Mouse (Mus musculus) embryonic facial prominence, embryonic 15.5 days (tissue): ENCODE results near the gene Cuedc1. TPM values are rescaled to one million over a fixed set of nuclear protein-coding genes. Genes with fewer than 3 reads are reported as not detected.
"Not testable (repeated sequence)": the region's sequence is repeated elsewhere in the genome, so short reads cannot be mapped to it uniquely, and the experiment has no call there.

Source experiments
- ATAC-seq: fragments of 200-750 bp; cut with Nextera tagmentation; 2 replicates; pipeline ENCODE4 v1.8.0; 2017; ENCODE audit warnings: low read depth, moderate TSS enrichment; ENCODE audit not compliant: insufficient number of reproducible peaks, low FRiP score, low TSS enrichment
- H3K27ac ChIP-seq: fragments of 300-500 bp; sonication (generic); replicated peaks from 2 replicates; pipeline ENCODE4 v1.5.1; 2015; ENCODE audit warnings: mild to moderate bottlenecking, inconsistent platforms
- H3K27me3 ChIP-seq: fragments of 300-500 bp; sonication (generic); 2 replicates; pipeline ENCODE4 v1.6.1; 2015; ENCODE audit warnings: inconsistent platforms
- H3K36me3 ChIP-seq: fragments of 300-500 bp; sonication (generic); 2 replicates; pipeline ENCODE4 v1.6.1; 2015; ENCODE audit warnings: mild to moderate bottlenecking, inconsistent platforms
- H3K4me1 ChIP-seq: fragments of 300-500 bp; sonication (generic); 2 replicates; pipeline ENCODE4 v1.6.1; 2015; ENCODE audit warnings: inconsistent platforms
- H3K4me2 ChIP-seq: fragments of 300-500 bp; sonication (generic); replicated peaks from 2 replicates; pipeline ENCODE4 v1.6.1; 2015; ENCODE audit warnings: mild to moderate bottlenecking, inconsistent platforms
- H3K4me3 ChIP-seq: fragments of 300-500 bp; sonication (generic); replicated peaks from 2 replicates; pipeline ENCODE4 v1.5.1; 2015; ENCODE audit warnings: mild to moderate bottlenecking, inconsistent platforms
- H3K9ac ChIP-seq: fragments of 300-500 bp; sonication (generic); 2 replicates; pipeline ENCODE4 v1.6.1; 2015; ENCODE audit warnings: inconsistent platforms
- H3K9me3 ChIP-seq: fragments of 300-500 bp; sonication (generic); replicated peaks from 2 replicates; pipeline ENCODE4 v1.6.1; 2016; ENCODE audit warnings: inconsistent platforms
- WGBS: fragments of 180-500 bp; shearing (Covaris S2); methylation state at CpG from one replicate; pipeline ENCODE4 v1.1.7; 2015; 5-methylcytosine and 5-hydroxymethylcytosine counted together
- polyA plus RNA-seq: library from polyadenylated mRNA; unstranded; fragments of >200 nt; fragmentation: Nextera tagmentation; extraction: Ambion mirVana; gene quantifications from 2 replicates; pipeline ENCODE4 v1.2.1, GENCODE M21; 2015

Gene Cuedc1
- polyA plus RNA-seq, 1 experiment from 2014 or later: 38.7 TPM

DNA sequence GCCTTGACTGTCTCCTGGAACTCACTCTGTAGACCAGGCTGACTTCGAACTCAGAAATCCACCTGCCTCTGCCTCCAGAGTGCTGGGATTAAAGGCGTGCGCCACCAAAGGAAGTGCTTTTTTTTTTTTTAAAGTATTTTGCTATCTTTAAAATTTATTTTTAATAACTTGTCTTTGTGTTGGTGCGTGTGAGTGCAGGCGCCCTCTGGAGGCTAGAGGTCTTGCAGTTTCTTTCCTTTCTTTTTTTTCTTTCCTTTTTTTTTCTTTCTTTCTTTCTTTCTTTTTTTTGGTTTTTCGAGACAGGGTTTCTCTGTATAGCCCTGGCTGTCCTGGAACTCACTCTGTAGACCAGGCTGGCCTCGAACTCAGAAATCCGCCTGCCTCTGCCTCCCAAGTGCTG, 108.7 kb downstream of the Cuedc1 start:
- H3K4me1 ChIP-seq: peaks cover 14% of the 10 kb centered on the region
- peaks cover 35% of the 10 kb centered on the region for H3K36me3 ChIP-seq
- not testable (repeated sequence) for H3K27me3 ChIP-seq, H3K4me2 ChIP-seq, H3K4me3 ChIP-seq, ATAC-seq, H3K27ac ChIP-seq, H3K9me3 ChIP-seq, H3K9ac ChIP-seq
- WGBS: 78% methylated on average over 8 of the region's 8 CpGs

DNA sequence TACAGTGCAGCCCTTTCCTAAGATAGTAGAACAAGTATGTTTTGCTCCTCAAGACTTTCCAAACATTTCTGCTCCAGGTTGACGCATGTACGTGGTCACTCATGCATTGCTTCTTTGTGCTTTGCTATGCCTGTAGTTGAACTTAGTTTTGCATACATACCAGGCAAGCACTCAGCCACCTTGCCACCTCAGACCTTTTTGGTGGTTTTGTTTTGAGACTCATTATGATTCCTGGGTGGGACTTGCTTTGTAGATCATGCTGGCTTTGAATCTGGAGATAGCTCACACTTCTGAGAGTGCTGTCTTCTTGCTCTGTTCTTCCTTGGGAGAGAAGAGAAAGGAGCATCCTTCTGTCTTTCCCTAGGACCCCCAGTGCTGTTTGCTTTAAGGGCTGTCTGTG, 109.8 kb downstream of the Cuedc1 start:
- Histone ChIP-seq H3K4me3 (no peak overlapping the region), H3K9ac (no peak overlapping the region), H3K36me3 (peaks cover 36% of the 10 kb centered on the region), H3K4me1 (peaks cover 14% of the 10 kb centered on the region), H3K27me3 (no peaks in the 10 kb centered on the region), H3K27ac (no peak overlapping the region), H3K4me2 (no peak overlapping the region), H3K9me3 (no peaks in the 10 kb centered on the region)
- no peak for ATAC-seq
- WGBS: 96% methylated on average over 2 of the region's 2 CpGs

DNA sequence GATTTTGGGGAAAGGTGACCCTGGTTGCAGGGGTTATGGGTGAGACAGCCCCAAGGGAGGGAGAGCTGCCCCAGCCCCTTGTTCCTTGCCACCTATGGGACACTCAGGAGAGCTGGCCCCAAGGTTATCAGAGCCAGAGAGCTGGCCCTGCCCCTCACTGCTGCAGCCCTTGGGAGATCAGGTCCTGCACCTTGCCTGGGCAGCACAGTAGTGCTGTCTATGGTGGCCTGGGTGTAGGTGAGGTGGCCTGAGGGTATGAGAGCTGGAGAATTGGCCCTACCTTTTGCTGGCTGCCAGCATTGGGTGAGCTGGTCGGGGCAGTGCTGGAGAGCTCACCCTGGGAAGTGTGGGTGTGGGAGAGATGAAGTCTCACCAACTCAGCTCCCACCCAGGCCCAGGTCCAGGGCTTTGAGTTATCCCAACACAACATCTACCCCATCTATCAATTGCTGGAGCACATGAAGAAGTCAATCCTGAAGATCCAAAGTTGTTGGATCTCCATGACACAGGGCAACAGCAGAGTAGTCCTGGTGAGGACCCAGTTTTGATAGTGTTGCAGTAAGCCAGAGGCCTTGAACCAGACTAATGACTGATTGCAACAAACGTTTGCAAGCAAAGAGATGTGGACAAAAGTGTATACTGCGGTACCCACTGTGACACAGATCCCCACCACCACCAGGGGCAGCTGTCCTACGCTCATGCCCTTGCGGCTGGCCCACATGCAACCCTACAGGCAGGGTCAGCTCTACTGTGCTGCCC, 114.1 kb downstream of the Cuedc1 start:
- H3K4me3 ChIP-seq: no peak overlapping the region
- no peak overlapping the region for H3K9ac ChIP-seq
- no peaks in the 10 kb centered on the region for H3K27me3 ChIP-seq
- H3K4me2 ChIP-seq: no peak overlapping the region
- 86% methylated on average over 5 of the region's 5 CpGs for WGBS
- no peak overlapping the region for H3K27ac ChIP-seq
- H3K4me1 ChIP-seq: peaks cover 8% of the 10 kb centered on the region; the same call in 1 of the 2 replicates
- no peak for ATAC-seq
- H3K36me3 ChIP-seq: peaks cover 36% of the 10 kb centered on the region
- H3K9me3 ChIP-seq: no peaks in the 10 kb centered on the region

DNA sequence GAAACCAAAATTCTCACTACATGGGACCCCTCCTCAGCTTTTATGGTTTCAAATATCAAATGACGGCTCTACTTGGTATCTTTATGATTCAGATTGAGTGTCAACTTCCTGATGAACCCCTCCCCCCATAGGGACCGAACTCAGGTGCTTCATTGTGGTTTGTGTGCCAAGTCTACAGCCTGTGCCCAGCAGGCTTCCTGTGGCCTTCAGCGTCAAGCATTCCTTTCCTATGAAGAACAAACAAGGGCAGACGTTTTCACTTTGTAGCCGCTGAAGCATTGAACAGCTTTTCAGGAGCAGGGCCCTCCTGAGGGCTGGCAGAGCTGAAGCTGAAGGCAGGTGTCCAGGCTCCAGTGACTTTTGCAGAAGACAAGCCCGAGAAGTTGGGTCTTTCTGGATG, 115.9 kb downstream of the Cuedc1 start:
- H3K36me3 ChIP-seq: peaks cover 28% of the 10 kb centered on the region
- 49% methylated on average over 6 of the region's 6 CpGs for WGBS
- H3K4me3 ChIP-seq: no peak overlapping the region

DNA sequence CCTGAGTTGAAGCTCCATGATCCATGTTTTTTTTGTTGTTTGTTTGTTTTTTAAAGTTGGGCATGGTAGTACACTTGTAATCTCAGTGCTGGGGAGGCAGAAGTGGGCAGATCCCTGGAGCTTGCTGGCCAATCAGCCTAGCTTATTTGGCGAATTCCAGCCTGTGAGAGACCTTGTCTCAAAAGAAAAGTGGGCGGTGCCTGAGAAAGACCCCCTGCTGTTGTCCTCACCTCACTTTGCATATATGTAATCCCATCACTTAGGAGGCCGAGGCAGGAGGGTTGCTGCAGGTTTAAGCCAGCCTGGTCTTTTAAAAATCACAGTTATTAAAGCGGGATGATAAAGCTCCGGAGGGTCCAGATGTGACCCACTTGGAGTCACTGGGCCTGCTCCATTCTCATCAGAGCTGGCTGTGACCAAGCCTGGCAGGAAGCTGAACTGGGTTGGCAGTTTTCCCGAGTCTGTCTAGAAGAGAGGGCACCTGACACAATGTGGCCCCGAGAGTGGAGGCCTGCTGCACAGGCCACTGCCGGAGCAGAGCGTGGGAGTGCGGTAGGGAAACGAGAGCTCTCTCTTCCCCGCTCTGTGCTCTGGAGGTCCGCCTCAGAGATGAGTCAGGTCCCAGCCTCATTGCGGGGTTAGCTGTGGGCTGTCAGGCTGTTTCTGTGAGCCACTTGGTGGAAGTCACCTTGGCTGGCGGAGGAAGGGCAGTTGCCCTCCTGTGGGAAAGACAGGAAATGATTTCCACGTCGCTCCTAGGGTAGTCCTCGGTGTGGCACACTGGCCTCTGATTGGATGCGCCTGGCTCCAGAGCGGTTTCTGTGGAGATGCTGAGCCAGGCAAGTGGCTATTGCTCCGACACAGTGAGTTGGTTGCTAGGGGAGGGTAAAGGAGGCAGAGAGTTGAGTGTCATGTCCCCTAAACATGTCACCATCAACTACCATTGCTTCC, 117.3 kb downstream of the Cuedc1 start:
- Histone ChIP-seq H3K27ac (no peak overlapping the region), H3K4me3 (no peak overlapping the region), H3K4me2 (no peak overlapping the region), H3K27me3 (no peaks in the 10 kb centered on the region), H3K9me3 (no peaks in the 10 kb centered on the region), H3K36me3 (peaks cover 15% of the 10 kb centered on the region), H3K9ac (no peak overlapping the region), H3K4me1 (peaks cover 8% of the 10 kb centered on the region; the same call in 1 of the 2 replicates)
- no peak for ATAC-seq
- 57% methylated on average over 21 of the region's 21 CpGs for WGBS

More for the DNA sequence above, 115.9 kb downstream of the Cuedc1 start:
- no peak overlapping the region for H3K4me2 ChIP-seq
- H3K9me3 ChIP-seq: no peaks in the 10 kb centered on the region
- H3K9ac ChIP-seq: no peak overlapping the region
- no peaks in the 10 kb centered on the region for H3K27me3 ChIP-seq
- H3K4me1 ChIP-seq: peaks cover 8% of the 10 kb centered on the region; the same call in 1 of the 2 replicates
- no peak for ATAC-seq
- no peak overlapping the region for H3K27ac ChIP-seq

DNA sequence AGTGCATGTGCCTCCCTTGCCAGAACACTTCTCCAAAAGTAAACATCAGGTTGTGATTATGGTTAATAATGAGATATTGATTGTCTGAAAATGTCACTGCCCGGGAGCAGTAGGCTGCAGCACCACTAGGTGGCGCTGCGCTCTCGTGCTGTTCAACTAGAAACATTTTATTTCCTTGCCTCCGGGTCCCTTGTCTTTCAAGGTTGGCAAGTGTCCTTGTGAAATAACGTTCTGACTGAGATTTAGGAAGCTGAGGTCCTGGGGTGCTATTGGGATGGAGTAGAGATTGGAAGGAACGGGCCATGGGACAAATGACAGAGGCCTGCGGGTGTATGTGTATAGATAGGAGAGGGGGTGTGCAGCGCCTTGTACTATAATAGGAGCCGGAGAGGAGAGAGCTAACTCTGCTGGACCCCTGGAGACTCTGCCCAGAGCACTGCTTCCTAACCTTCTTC, 118.4 kb downstream of the Cuedc1 start:
- H3K27me3 ChIP-seq: no peaks in the 10 kb centered on the region
- H3K9me3 ChIP-seq: no peaks in the 10 kb centered on the region
- H3K9ac ChIP-seq: no peak overlapping the region
- ATAC-seq: no peak
- WGBS: 21% methylated on average over 10 of the region's 10 CpGs
- peaks cover 4% of the 10 kb centered on the region for H3K36me3 ChIP-seq
- H3K4me1 ChIP-seq: peaks cover 8% of the 10 kb centered on the region; the same call in 1 of the 2 replicates
- no peak overlapping the region for H3K27ac ChIP-seq
- no peak overlapping the region for H3K4me2 ChIP-seq
- no peak overlapping the region for H3K4me3 ChIP-seq

DNA sequence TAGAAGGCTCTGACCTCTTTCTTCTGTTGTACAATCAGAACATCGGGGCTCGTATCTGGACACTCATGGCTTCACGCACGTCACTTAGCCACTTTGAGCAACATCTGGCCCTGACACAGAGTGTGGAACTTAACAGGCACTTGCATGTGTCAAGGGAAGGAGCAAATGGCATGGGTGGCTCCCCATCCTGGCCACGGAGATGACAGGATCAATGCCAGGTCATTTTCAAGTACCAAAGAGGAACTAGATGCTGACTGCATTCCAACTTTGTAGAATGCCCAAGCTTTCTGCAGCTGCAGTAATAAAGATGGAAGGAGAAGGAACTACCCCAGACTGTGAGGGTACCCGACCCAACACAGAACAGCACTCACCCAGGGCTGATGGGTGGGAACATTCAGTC, 120.3 kb downstream of the Cuedc1 start:
- 85% methylated on average over 6 of the region's 6 CpGs for WGBS
- H3K4me3 ChIP-seq: no peak overlapping the region
- no peak overlapping the region for H3K27ac ChIP-seq
- no peaks in the 10 kb centered on the region for H3K27me3 ChIP-seq
- no peaks in the 10 kb centered on the region for H3K9me3 ChIP-seq
- H3K4me1 ChIP-seq: peaks cover 8% of the 10 kb centered on the region; the same call in 1 of the 2 replicates
- no peak overlapping the region for H3K9ac ChIP-seq
- no peaks in the 10 kb centered on the region for H3K36me3 ChIP-seq
- no peak for ATAC-seq
- H3K4me2 ChIP-seq: no peak overlapping the region

DNA sequence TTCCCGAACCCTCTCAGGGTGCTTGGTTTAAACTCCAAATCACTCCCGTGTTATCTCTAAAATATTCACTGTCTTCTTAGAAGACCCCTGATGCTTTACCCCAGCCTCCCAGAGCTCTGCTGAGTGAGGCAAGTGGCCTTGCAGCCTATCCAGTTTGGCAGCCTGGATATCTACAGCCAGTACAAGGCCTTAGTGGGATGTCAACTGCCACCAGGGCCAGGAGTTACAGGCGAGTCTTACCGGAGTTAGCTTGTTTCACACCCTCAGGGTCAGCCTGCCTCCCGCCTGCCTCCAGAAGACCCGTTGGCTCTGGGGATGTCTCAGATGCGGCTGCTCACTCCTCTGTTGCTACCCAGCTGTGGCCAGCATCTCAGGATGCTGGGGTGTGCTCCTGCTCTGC, 120.7 kb downstream of the Cuedc1 start:
- H3K4me3 ChIP-seq: no peak overlapping the region
- no peaks in the 10 kb centered on the region for H3K36me3 ChIP-seq
- no peak for ATAC-seq
- peaks cover 8% of the 10 kb centered on the region; the same call in 1 of the 2 replicates for H3K4me1 ChIP-seq
- H3K4me2 ChIP-seq: no peak overlapping the region
- no peaks in the 10 kb centered on the region for H3K9me3 ChIP-seq
- no peak overlapping the region for H3K9ac ChIP-seq
- H3K27me3 ChIP-seq: no peaks in the 10 kb centered on the region
- WGBS: 63% methylated on average over 7 of the region's 7 CpGs
- H3K27ac ChIP-seq: no peak overlapping the region

DNA sequence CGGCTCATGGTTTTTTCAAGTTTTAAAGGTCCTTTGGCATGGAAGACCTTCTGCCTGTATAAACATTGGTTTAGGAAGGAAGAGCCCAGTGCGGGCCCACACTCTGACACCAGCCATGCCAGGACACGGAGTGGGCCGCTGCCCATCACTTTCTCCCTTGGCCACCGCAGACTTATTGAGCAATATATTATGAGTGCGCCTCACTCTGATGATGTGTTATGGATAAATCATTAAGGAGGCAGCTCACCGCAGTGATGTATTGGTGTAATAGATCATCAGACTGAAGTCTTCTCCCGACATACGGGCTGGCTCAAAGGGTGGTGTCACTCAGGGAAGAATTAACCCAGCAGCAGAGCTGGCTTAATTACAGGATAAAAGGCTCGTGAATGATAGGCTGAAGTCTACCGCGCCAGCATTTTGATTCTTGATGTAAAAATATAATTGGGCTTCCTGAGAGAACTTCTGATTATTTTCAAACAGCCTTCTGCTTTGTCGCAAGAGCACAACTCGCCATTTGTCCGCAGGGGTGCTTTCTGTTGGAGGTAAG, 124.1 kb downstream of the Cuedc1 start:
- H3K9me3 ChIP-seq: no peaks in the 10 kb centered on the region
- no peak overlapping the region for H3K4me3 ChIP-seq
- ATAC-seq: no peak
- no peak overlapping the region for H3K4me2 ChIP-seq
- H3K27me3 ChIP-seq: no peaks in the 10 kb centered on the region
- H3K36me3 ChIP-seq: no peaks in the 10 kb centered on the region
- H3K27ac ChIP-seq: no peak overlapping the region
- 89% methylated on average over 15 of the region's 15 CpGs for WGBS
- no peaks in the 10 kb centered on the region for H3K4me1 ChIP-seq
- no peak overlapping the region for H3K9ac ChIP-seq

DNA sequence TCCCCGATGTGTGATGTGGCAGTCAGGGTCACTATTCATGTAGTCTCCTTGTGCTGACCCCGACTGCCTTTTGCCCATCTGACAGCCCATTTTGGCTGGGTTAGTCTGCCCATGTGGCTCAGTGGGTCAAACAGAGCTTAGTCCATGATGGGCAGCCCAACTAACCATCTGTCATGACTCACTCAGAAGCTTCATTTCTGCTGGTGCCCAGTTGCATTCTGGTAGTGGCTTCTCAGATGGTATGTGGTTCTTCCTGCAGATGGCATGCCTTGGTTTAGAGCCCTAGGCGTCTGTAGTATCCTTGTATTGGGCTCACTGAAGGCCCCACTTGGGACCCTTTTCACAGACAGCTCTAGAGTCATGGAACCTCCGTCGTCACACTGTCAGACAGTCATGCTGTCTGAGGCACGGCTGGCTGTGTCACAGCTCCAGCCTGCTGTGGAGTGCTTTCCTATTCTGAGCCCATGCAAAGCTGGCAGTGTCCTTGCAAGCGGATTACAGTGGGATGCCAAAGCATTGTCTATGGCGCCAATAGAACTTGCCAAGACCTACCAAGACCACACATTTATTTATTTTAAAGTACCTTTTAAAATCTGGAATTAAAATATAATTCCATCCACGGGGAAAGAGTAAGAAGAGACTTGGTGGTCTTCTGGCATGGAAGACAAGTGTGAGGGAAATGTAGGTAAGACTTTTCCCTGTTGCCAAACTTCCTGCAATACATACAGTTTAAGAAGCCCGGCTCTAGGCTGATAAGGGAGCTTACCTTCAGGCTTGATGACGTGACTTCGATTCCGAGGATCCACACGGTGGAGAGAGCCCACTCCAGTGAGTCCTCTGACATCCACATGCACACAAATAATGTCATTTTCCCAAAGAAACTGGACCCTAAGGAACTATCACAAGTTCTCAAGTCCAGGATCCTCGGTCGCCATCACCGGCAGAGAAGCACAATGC, 129.4 kb downstream of the Cuedc1 start:
- 89% methylated on average over 17 of the region's 17 CpGs for WGBS
- H3K4me3 ChIP-seq: no peak overlapping the region

More for the DNA sequence above, 129.4 kb downstream of the Cuedc1 start:
- H3K27me3 ChIP-seq: peaks cover 3% of the 10 kb centered on the region; the same call in 1 of the 2 replicates
- H3K9me3 ChIP-seq: no peaks in the 10 kb centered on the region
- no peak overlapping the region for H3K4me2 ChIP-seq
- H3K4me1 ChIP-seq: no peaks in the 10 kb centered on the region
- H3K9ac ChIP-seq: no peak overlapping the region
- no peak overlapping the region for H3K27ac ChIP-seq
- H3K36me3 ChIP-seq: no peaks in the 10 kb centered on the region
- no peak for ATAC-seq
